Mouse (Mus musculus) c-Kit-positive CD71-positive TER-119-negative erythroid progenitor cells, embryonic 14.5 days (primary cell): ENCODE measurements around the gene Smim17.
"Not testable (repeated sequence)": the region's sequence is repeated elsewhere in the genome, so short reads cannot be mapped to it uniquely, and the experiment has no call there.

Source experiments
- DNase-seq: peaks from one replicate; pipeline ENCODE4 v3.0.0-alpha.2; 2013; ENCODE audit warnings: low read depth

Gene Smim17

DNA sequence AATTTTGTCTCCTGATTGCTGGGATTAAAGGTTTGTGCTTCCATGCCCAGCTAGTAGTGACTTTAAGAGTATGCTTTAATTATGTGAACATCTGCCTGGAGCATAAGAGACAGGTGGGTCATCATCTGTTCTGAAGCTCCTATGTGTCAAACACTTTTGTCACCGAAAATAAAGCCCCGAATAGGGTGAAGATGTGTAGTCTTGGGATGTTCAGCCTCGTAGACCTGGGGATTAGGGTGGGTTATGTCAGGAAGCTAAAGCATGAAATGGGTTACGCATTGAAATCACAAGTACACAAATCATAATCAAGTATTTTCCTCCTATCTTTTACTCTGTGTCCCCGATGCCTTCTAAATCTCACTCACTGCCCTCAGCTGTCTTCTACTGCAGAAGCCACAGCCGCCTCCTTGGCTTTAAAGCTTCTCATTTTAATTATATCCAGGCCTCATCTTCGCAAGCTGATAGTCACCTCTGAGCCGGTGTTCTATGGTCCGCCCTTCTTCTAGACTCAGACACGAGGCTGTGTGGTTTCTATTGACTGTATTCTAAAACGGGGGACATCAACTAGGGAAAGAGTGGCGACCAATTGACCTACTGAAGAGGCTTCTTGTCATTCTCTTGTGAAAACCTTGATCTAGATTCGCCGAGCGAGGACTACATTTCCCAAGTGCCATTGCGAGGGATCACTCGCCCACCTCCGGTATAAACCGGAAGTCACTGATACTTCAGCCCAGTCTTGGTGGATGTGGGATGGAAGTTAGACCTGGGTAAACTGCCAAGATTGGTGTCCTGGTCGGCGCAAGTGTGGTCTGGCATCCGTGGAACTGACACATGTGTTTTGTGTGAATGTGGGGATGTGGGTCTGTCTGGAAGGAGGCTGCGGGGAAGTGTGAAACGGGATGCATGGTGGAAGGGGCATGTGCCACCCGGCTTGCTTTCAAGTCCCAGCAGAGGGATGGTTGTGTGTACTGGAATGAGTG lies at the start of gene Smim17:
Gene Smim17 (plus strand): TSS at position 720 of the 980 bp plus-strand sequence.
- DNase-seq: peak; percentile 31

GRCm38 (mm10) chr7:6358121-6358520 lies 40.4 kb upstream of the Smim17 start:
- DNase-seq: no peak

DNA sequence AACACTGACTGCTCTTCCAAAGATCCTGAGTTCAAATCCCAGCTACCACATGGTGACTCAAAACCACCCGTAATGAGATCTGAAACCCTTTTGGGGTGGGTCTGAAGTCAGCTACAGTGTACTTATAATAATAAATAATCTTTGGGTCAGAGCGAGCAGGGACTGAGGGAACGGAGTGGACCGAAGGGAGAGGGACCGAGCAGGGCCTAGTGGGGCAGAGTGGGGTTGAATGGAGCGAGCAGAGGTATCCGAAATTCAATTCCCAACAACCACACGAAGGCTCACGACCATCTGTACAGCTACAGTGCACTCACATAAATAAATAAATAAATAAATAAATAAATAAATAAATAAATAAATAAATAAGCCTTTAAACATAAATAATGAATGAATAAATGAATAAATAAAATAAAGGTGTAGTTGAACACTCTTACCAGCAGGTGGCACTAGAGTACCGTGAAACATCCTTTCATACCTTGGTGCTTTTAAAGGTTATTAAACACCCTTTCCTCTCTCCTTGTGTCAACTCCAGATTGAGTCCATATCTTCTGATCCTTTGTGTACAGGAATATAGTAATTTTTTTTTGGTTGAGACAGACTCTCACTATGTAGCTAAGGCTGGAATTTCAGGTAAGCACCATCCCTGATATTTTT lies 39.5 kb upstream of the Smim17 start:
- peak; percentile 80 for DNase-seq

DNA sequence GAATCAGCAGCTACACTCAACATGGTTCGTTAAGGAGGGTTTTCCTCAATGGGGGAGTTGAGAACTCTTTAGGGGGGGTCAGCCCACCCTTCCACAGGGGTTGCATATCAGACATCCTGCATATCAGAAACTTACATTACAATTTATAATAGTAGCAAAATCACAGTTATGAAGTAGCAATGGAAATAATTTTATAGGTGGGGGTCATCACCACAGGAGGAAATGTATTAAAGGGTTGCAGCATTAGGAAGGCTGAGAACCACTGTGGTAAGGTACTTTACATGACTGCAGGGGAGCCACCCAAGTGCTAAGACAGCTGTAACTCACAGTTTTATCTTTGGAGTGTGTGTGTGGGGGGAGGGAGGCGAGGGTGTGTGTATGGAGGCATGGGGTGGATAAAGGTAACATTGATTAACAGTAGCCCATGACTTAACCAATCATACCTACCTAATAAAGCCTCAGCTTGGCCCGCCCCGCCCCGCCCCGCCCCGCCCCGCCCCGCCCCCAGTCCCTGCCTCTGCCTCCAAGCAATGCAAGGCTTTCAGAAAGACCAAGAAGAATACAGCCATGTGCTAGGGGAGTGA lies 37.9 kb upstream of the Smim17 start:
- DNase-seq: peak; percentile 46

GRCm38 (mm10) chr7:6361756-6362155 lies 36.8 kb upstream of the Smim17 start:
- no peak for DNase-seq

DNA sequence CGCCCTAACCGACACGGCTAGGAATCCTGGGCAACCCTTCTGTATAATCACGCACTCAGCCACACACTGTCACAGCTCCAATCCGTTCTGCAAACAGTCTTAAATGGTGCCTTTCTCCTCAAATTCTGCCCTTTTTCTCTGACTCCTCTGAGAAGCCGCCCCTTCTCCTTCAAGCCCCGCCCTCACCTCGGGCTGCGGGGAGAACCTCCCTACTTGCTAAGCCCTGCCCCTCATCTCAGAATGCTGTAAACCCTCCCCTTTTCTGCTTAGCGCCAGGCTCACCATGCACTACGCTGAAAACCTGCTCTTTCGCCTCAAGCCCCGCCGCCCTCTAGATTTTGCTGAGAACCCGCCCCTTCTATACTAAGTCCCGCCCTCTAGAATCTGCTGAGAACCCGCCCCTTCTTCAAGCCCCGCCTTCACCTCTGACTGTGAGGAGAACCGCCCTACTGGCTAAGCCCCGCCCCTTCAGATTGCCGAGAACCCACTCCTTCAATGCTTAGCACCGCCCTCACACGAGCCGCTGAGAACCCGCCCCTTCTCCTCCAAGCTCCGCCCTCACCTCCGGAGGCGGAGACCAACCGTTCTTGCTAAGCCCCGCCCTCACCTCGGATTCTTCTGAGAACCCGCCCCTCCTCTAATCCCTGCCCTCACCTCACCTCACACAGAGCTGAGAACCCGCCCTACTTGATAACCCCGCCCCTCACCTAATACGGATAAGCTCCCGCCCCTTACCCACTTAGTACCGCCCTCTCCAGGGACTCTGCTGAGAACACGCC lies 36.1 kb upstream of the Smim17 start:
- DNase-seq: peak; percentile 94

DNA sequence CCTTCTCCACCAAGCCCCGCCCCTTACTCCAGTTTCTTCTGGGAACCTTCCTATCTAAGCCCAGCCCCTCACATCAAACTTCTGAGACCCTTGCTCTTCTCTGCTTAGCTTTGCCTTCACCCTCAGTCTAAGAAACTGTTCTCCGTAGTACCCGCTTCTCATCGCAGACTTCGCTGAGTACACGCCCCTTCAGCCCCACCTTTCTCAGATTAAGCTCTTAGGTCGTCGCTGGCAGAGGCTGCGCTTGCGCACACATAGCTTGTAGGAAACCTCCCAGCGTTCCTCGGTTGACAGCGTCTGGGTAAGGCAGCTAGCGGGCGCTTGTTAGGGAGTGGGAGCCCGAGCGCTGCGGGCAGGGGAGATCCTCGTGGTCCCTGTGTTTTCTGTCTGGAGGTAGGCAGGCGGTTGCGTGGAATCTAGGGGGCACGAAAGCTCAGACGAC lies 35.4 kb upstream of the Smim17 start, which contains the start of gene Zfp78:
Gene Zfp78 (plus strand): TSS at position 234 of the 442 bp plus-strand sequence.
- DNase-seq: peak; percentile 91

- no peak for DNase-seq
Observed at GRCm38 (mm10) chr7:6364761-6365160, 33.8 kb upstream of the Smim17 start.

- DNase-seq: peak; percentile 46
Observed at GRCm38 (mm10) chr7:6367185-6367584, 31.3 kb upstream of the Smim17 start.

GRCm38 (mm10) chr7:6368146-6368545 lies 30.4 kb upstream of the Smim17 start:
- DNase-seq: not testable (repeated sequence)

GRCm38 (mm10) chr7:6369460-6369859 lies 29.1 kb upstream of the Smim17 start:
- DNase-seq: no peak

DNA sequence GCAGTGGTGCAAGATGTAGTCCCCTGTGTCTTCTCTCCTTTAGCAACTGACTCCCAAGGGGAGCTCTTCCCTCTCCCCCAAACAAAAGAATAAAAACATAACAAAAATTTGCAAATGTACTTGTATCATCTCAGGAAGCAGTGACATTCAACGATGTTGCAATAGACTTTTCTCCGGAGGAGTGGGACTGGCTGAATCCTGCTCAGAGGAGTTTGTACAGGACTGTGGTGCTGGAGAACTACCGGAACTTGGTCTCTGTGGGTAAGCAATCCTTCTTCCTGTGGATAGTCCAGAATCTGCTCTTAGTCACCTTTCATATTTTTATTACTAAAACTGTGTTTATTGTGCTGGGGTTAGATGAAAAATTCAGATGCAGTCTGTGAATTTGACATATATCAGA lies 25.5 kb upstream of the Smim17 start:
- DNase-seq: no peak

GRCm38 (mm10) chr7:6378441-6378840 lies 20.1 kb upstream of the Smim17 start:
- no peak for DNase-seq

DNA sequence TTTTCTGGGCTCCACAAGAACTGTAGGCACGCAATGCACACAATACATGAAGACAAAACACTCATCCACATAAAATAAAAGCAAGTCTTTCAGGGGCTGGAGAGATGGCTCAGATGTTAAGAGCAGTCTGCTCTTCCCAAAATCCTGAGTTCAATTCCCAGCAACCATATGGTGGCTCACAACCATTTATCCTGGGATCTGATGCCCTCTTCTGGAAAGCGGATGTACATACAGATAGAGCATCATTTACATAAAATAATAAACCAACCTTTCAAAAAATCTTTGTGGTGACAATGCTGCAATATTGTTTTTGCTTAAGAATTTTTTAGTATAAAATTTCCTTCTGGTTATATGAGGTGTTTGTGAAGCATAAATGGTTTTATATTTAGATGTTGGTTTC lies 17.1 kb upstream of the Smim17 start:
- DNase-seq: no peak

- DNase-seq: peak; percentile 78
Observed at GRCm38 (mm10) chr7:6383044-6383455, 15.5 kb upstream of the Smim17 start, which contains the start of gene Zfp28. TSS of gene Zfp28 (plus strand) at chr7:6383295.

- no peak for DNase-seq
Observed at GRCm38 (mm10) chr7:6384011-6384410, 14.5 kb upstream of the Smim17 start.

- no peak for DNase-seq
Observed at GRCm38 (mm10) chr7:6386995-6387394, 11.5 kb upstream of the Smim17 start.

DNA sequence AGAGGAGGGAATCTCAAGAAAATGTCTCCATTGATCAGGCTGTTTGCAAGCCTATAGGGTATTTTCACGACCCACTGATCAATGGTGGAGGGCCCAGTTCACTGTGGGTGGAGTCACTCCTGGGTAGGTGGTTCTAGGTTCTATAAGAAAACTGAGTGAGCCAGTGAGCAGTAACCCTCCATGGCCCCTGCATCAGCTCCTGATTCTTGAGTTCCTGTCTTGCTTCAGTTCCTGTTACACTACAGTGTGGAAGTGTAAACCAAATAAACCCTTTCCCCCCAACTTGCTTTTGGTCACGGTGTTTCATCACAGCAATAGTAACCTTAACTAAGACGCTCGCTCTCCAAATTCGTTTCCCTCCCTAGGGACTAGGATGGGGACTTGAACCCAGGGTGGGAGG lies 9.5 kb upstream of the Smim17 start:
- DNase-seq: no peak

- no peak for DNase-seq
Observed at GRCm38 (mm10) chr7:6389449-6389848, 9.1 kb upstream of the Smim17 start.

GRCm38 (mm10) chr7:6410043-6410442 lies 11.5 kb downstream of the Smim17 start, which contains the start of gene Gm20715:
TSS of gene Gm20715 (plus strand) at chr7:6410277.
- peak; percentile 97 for DNase-seq

GRCm38 (mm10) chr7:6414626-6415441 lies 16.3 kb downstream of the Smim17 start:
- no peak for DNase-seq
